Mouse (Mus musculus) limb, embryonic 15.5 days (tissue): Measurements from ENCODE around the gene Usp25. TPM values are rescaled to one million over a fixed set of nuclear protein-coding genes. Genes with fewer than 3 reads are reported as not detected.

Experiments used
- ATAC-seq: fragments of 200-750 bp; cut with Nextera tagmentation; 2 replicates; pipeline ENCODE4 v1.8.0; 2017; ENCODE audit warnings: low read depth, moderate TSS enrichment; ENCODE audit not compliant: insufficient number of reproducible peaks, low FRiP score, low TSS enrichment
- H3K27ac ChIP-seq: fragments of 300-500 bp; sonication (generic); 2 replicates; pipeline ENCODE4 v1.5.1; 2015; ENCODE audit warnings: moderate library complexity, mild to moderate bottlenecking, inconsistent platforms
- H3K27me3 ChIP-seq: fragments of 300-500 bp; sonication (generic); 2 replicates; pipeline ENCODE4 v1.6.1; 2015; ENCODE audit warnings: inconsistent platforms
- H3K36me3 ChIP-seq: fragments of 300-500 bp; sonication (generic); 2 replicates; pipeline ENCODE4 v1.6.1; 2015; ENCODE audit warnings: inconsistent platforms
- H3K4me1 ChIP-seq: fragments of 300-500 bp; sonication (generic); 2 replicates; pipeline ENCODE4 v1.6.1; 2015; ENCODE audit warnings: inconsistent platforms
- H3K4me2 ChIP-seq: fragments of 300-500 bp; sonication (generic); 2 replicates; pipeline ENCODE4 v1.6.1; 2015; ENCODE audit warnings: mild to moderate bottlenecking, inconsistent platforms
- H3K4me3 ChIP-seq: fragments of 300-500 bp; sonication (generic); 2 replicates; pipeline ENCODE4 v1.5.1; 2015; ENCODE audit warnings: mild to moderate bottlenecking, inconsistent platforms
- H3K9ac ChIP-seq: fragments of 300-500 bp; sonication (generic); 2 replicates; pipeline ENCODE4 v1.6.1; 2015; ENCODE audit warnings: inconsistent platforms
- H3K9me3 ChIP-seq: fragments of 300-500 bp; sonication (generic); 2 replicates; pipeline ENCODE4 v1.6.1; 2016; ENCODE audit warnings: inconsistent platforms
- WGBS: fragments of 180-500 bp; shearing (Covaris S2); methylation state at CpG from one replicate; pipeline ENCODE4 v1.1.7; 2015; 5-methylcytosine and 5-hydroxymethylcytosine counted together
- polyA plus RNA-seq: library from polyadenylated mRNA; unstranded; fragments of >200 nt; fragmentation: Nextera tagmentation; extraction: Ambion mirVana; gene quantifications from 2 replicates; pipeline ENCODE4 v1.2.1, GENCODE M21; 2015

Gene Usp25
- polyA plus RNA-seq, 1 experiment from 2014 or later, result 21.9 TPM

- no peak overlapping the region for H3K4me3 ChIP-seq
- no peaks in the 10 kb centered on the region for H3K9me3 ChIP-seq
- peaks cover 15% of the 10 kb centered on the region for H3K36me3 ChIP-seq
- no peak overlapping the region for H3K27ac ChIP-seq
- no peak for ATAC-seq
- no peak overlapping the region for H3K4me2 ChIP-seq
- H3K9ac ChIP-seq, result no peak overlapping the region
- H3K27me3 ChIP-seq, result no peaks in the 10 kb centered on the region
- WGBS, result 88% methylated on average over 7 of the region's 7 CpGs
- no peaks in the 10 kb centered on the region for H3K4me1 ChIP-seq
Measured at GRCm38 (mm10) chr16:77095017-77095551, 81.6 kb downstream of the Usp25 start.

GRCm38 (mm10) chr16:77099018-77099869 is 85.7 kb downstream of the Usp25 start:
- Histone ChIP-seq H3K9me3 (no peaks in the 10 kb centered on the region), H3K36me3 (peaks cover 9% of the 10 kb centered on the region; the same call in 1 of the 2 replicates), H3K4me2 (no peak overlapping the region), H3K27me3 (no peaks in the 10 kb centered on the region), H3K9ac (no peak overlapping the region), H3K4me3 (no peak overlapping the region), H3K4me1 (no peaks in the 10 kb centered on the region), H3K27ac (no peak overlapping the region)
- WGBS, result 71% methylated on average over 8 of the region's 8 CpGs
- no peak for ATAC-seq

GRCm38 (mm10) chr16:77103637-77104264 is 90.2 kb downstream of the Usp25 start:
- no peaks in the 10 kb centered on the region for H3K27me3 ChIP-seq
- H3K9me3 ChIP-seq, result no peaks in the 10 kb centered on the region
- H3K4me1 ChIP-seq, result no peaks in the 10 kb centered on the region
- ATAC-seq, result no peak
- no peak overlapping the region for H3K4me2 ChIP-seq
- H3K4me3 ChIP-seq, result no peak overlapping the region
- no peak overlapping the region for H3K9ac ChIP-seq
- H3K36me3 ChIP-seq, result 0 out of 2 replicates have a peak, but pooled peaks cover 1% of the 10 kb centered on the region
- WGBS, result 88% methylated on average over 5 of the region's 5 CpGs
- no peak overlapping the region for H3K27ac ChIP-seq

GRCm38 (mm10) chr16:77111268-77111667 is 97.8 kb downstream of the Usp25 start:
- H3K4me1 ChIP-seq, result no peaks in the 10 kb centered on the region
- H3K9me3 ChIP-seq, result no peaks in the 10 kb centered on the region
- no peak for ATAC-seq
- WGBS, result 91% methylated on average over 1 of the region's 1 CpGs
- no peak overlapping the region for H3K27ac ChIP-seq
- H3K4me3 ChIP-seq, result no peak overlapping the region
- H3K27me3 ChIP-seq, result no peaks in the 10 kb centered on the region
- peaks cover 19% of the 10 kb centered on the region for H3K36me3 ChIP-seq
- no peak overlapping the region for H3K9ac ChIP-seq
- no peak overlapping the region for H3K4me2 ChIP-seq

GRCm38 (mm10) chr16:77125908-77126307 is 112.4 kb downstream of the Usp25 start:
- no peaks in the 10 kb centered on the region for H3K36me3 ChIP-seq
- no peaks in the 10 kb centered on the region for H3K4me1 ChIP-seq
- no peak overlapping the region for H3K4me2 ChIP-seq
- H3K27me3 ChIP-seq, result no peaks in the 10 kb centered on the region
- no peaks in the 10 kb centered on the region for H3K9me3 ChIP-seq
- ATAC-seq, result no peak
- 37% methylated on average over 1 of the region's 1 CpGs for WGBS
- H3K27ac ChIP-seq, result no peak overlapping the region
- no peak overlapping the region for H3K9ac ChIP-seq
- no peak overlapping the region for H3K4me3 ChIP-seq

- no peaks in the 10 kb centered on the region for H3K9me3 ChIP-seq
- H3K4me3 ChIP-seq, result no peak overlapping the region
- no peak overlapping the region for H3K4me2 ChIP-seq
- H3K27me3 ChIP-seq, result no peaks in the 10 kb centered on the region
- H3K4me1 ChIP-seq, result peaks cover 2% of the 10 kb centered on the region; the same call in 1 of the 2 replicates
- no peak overlapping the region for H3K27ac ChIP-seq
- WGBS, result 24% methylated on average over 5 of the region's 5 CpGs
- H3K36me3 ChIP-seq, result no peaks in the 10 kb centered on the region
- no peak overlapping the region for H3K9ac ChIP-seq
- ATAC-seq, result no peak
Measured at GRCm38 (mm10) chr16:77128683-77129082, 115.2 kb downstream of the Usp25 start.

GRCm38 (mm10) chr16:77133055-77133454 is 119.5 kb downstream of the Usp25 start:
- WGBS, result 88% methylated on average over 5 of the region's 5 CpGs
- Histone ChIP-seq H3K27ac (no peak overlapping the region), H3K27me3 (no peaks in the 10 kb centered on the region), H3K36me3 (no peaks in the 10 kb centered on the region), H3K4me3 (no peak overlapping the region), H3K9me3 (no peaks in the 10 kb centered on the region), H3K9ac (no peak overlapping the region), H3K4me2 (no peak overlapping the region), H3K4me1 (peaks cover 5% of the 10 kb centered on the region; the same call in 1 of the 2 replicates)
- no peak for ATAC-seq

- 0 out of 2 replicates have a peak, but pooled peaks cover 3% of the 10 kb centered on the region for H3K4me1 ChIP-seq
- no peak for ATAC-seq
- H3K36me3 ChIP-seq, result no peaks in the 10 kb centered on the region
- H3K9ac ChIP-seq, result no peak overlapping the region
- 86% methylated on average over 7 of the region's 7 CpGs for WGBS
- no peak overlapping the region for H3K4me3 ChIP-seq
- no peak overlapping the region for H3K4me2 ChIP-seq
- H3K27me3 ChIP-seq, result no peaks in the 10 kb centered on the region
- H3K9me3 ChIP-seq, result no peaks in the 10 kb centered on the region
- no peak overlapping the region for H3K27ac ChIP-seq
Measured at GRCm38 (mm10) chr16:77140651-77141050, 127.1 kb downstream of the Usp25 start.

GRCm38 (mm10) chr16:77146801-77147200 is 133.3 kb downstream of the Usp25 start:
- 92% methylated on average over 5 of the region's 5 CpGs for WGBS
- no peaks in the 10 kb centered on the region for H3K36me3 ChIP-seq
- no peak overlapping the region for H3K9ac ChIP-seq
- no peak overlapping the region for H3K4me2 ChIP-seq
- no peaks in the 10 kb centered on the region for H3K9me3 ChIP-seq
- H3K4me1 ChIP-seq, result 0 out of 2 replicates have a peak, but pooled peaks cover 3% of the 10 kb centered on the region
- no peak overlapping the region for H3K27ac ChIP-seq
- no peak overlapping the region for H3K4me3 ChIP-seq
- no peaks in the 10 kb centered on the region for H3K27me3 ChIP-seq
- no peak for ATAC-seq

GRCm38 (mm10) chr16:77150338-77150737 is 136.8 kb downstream of the Usp25 start:
- H3K27me3 ChIP-seq, result no peaks in the 10 kb centered on the region
- no peak overlapping the region for H3K9ac ChIP-seq
- no peaks in the 10 kb centered on the region for H3K36me3 ChIP-seq
- no peak overlapping the region for H3K4me3 ChIP-seq
- whole genome bisulfite sequencing, result 44% methylated on average over 8 of the region's 8 CpGs
- no peak for ATAC-seq
- H3K9me3 ChIP-seq, result no peaks in the 10 kb centered on the region
- H3K27ac ChIP-seq, result no peak overlapping the region; the same call in 1 of the 2 replicates
- H3K4me1 ChIP-seq, result no peaks in the 10 kb centered on the region
- no peak overlapping the region for H3K4me2 ChIP-seq

GRCm38 (mm10) chr16:77150884-77151283 is 137.4 kb downstream of the Usp25 start:
- no peak for ATAC-seq
- Histone ChIP-seq H3K4me1 (no peaks in the 10 kb centered on the region), H3K27ac (no peak overlapping the region; the same call in 1 of the 2 replicates), H3K27me3 (no peaks in the 10 kb centered on the region), H3K4me2 (no peak overlapping the region), H3K9ac (no peak overlapping the region), H3K4me3 (no peak overlapping the region), H3K9me3 (no peaks in the 10 kb centered on the region), H3K36me3 (no peaks in the 10 kb centered on the region)
- WGBS, result 50% methylated on average over 4 of the region's 4 CpGs

GRCm38 (mm10) chr16:77152288-77152687 is 138.8 kb downstream of the Usp25 start:
- Histone ChIP-seq H3K9me3 (no peaks in the 10 kb centered on the region), H3K4me3 (no peak overlapping the region), H3K4me2 (no peak overlapping the region), H3K4me1 (no peaks in the 10 kb centered on the region), H3K36me3 (no peaks in the 10 kb centered on the region), H3K9ac (no peak overlapping the region), H3K27me3 (no peaks in the 10 kb centered on the region), H3K27ac (no peak overlapping the region)
- ATAC-seq, result no peak
- 78% methylated on average over 1 of the region's 1 CpGs for WGBS
